Mouse (Mus musculus): ENCODE data around the gene Cfap58.

DNA sequence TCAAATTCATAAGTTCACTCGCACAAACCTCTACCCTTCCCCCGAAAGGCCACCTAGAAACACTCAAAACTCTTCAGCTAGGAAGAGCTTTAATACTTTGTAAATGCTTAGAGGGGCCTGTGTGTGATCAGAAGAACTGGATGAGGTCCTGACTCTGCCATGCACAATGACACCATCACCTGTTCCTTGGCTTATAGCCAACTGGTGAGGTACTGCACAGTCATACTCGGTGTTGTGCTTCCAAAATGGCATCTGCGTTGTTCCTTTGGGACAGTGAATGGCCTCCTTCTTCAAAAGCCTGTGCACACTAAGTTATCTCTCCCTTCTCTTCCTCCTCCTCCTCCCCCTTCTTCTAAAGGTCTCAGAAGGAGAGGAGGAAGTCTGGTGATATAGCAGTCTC, 26.7 kb upstream of the Cfap58 start:
- TF ChIP-seq CTCF (IDR thresholded peaks at IDR 0.05): no peak
- TF ChIP-seq POLR2A (IDR thresholded peaks at IDR 0.05; ENCODE audit: insufficient read depth, low read depth, low read length): no peak
- TF ChIP-seq EP300 (IDR thresholded peaks at IDR 0.05; ENCODE audit: insufficient read depth, low read depth, low read length): no peak
